ENCODE assay signal across 19 mouse cellular contexts in genomic region chr3:42427363-42427762, GRCm38 (mm10).
DNase-seq lines count a peak whose midpoint lies in the region; ATAC-seq and TF ChIP-seq lines count a peak whose summit lies in the region.
"Had no signal": no experiment of that assay in that cellular context is flagged by ENCODE, and none has a peak within 500 bp of the region (broad histone marks: within the 10 kb centered on the region; RNA-seq: fewer than 3 reads in every experiment).

No protein-coding gene starts in this region.

- no peak overlapping the region for H3K4me2 ChIP-seq in lung, postnatal 0 days (replicated peaks; ENCODE audit: low read depth, low read length)
- H3K4me2 ChIP-seq in hindbrain, embryonic 14.5 days (replicated peaks) = no peak overlapping the region
- no peak overlapping the region for H3K4me2 ChIP-seq in neural tube, embryonic 14.5 days (ENCODE audit: low read depth, low read length)
- H3K4me2 ChIP-seq: embryonic facial prominence, embryonic 15.5 days; heart, embryonic 15.5 days; liver, embryonic 13.5 days had no signal

- 34% methylated on average over 9 of the region's 9 CpGs for WGBS in lung, postnatal 0 days
- WGBS in lung, adult 2 months = 51% methylated on average over 9 of the region's 9 CpGs
- 59% methylated on average over 9 of the region's 9 CpGs for WGBS in hindbrain, embryonic 14.5 days
- WGBS in neural tube, embryonic 14.5 days = 53% methylated on average over 9 of the region's 9 CpGs

- TF ChIP-seq CTCF in lung, postnatal 0 days (IDR thresholded peaks at IDR 0.05) = no peak
- no peak for TF ChIP-seq CTCF in lung, adult 2 months (IDR thresholded peaks at IDR 0.05; ENCODE audit: insufficient read depth, low read length)

- H3K27ac ChIP-seq in lung, postnatal 0 days (ENCODE audit: low read length) = no peak overlapping the region
- 0 out of 2 replicates have a peak overlapping the region, but pooled peaks have one; percentile 32 for H3K27ac ChIP-seq in hindbrain, embryonic 14.5 days
- H3K27ac ChIP-seq in neural tube, embryonic 14.5 days (ENCODE audit: low read depth, low read length) = 0 out of 2 replicates have a peak overlapping the region, but pooled peaks have one; percentile 1
- H3K27ac ChIP-seq: embryonic facial prominence, embryonic 15.5 days; heart, embryonic 15.5 days; liver, embryonic 13.5 days; stomach, postnatal 0 days had no signal

- no peak for TF ChIP-seq EP300 in lung, postnatal 0 days (IDR thresholded peaks at IDR 0.05)

- DNase-seq in lung, postnatal 0 days (ENCODE audit: low spot score) = peak; percentile 31
- DNase-seq in lung, adult 2 months = no peak
- DNase-seq in embryo, embryonic 11 days = peak; percentile 1
- DNase-seq in hindbrain, embryonic 14.5 days (ENCODE audit: low spot score) = no peak
- DNase-seq in cerebellum, postnatal 14 days = no peak
- DNase-seq in spleen, adult 18-20 months = no peak
- DNase-seq: adrenal gland, adult 2 months; cerebellum, adult 2 months; heart, adult 11 months; kidney, adult 2 months; kidney, postnatal 4 days; liver, embryonic 13.5 days; thymus, postnatal 14 days had no signal

- H3K4me3 ChIP-seq in lung, postnatal 0 days (ENCODE audit: low read depth, low read length) = no peak overlapping the region
- H3K4me3 ChIP-seq in lung, adult 2 months (replicated peaks; ENCODE audit: extremely low read depth, low read depth, low read length) = no peak overlapping the region
- no peak overlapping the region for H3K4me3 ChIP-seq in hindbrain, embryonic 14.5 days (replicated peaks; ENCODE audit: low read length)
- H3K4me3 ChIP-seq in neural tube, embryonic 14.5 days (ENCODE audit: low read depth, low read length) = no peak overlapping the region
- H3K4me3 ChIP-seq: embryonic facial prominence, embryonic 15.5 days; heart, embryonic 15.5 days; liver, embryonic 13.5 days; myocyte had no signal

- H3K36me3 ChIP-seq in lung, postnatal 0 days (ENCODE audit: insufficient read depth, low read length) = no peaks in the 10 kb centered on the region
- no peaks in the 10 kb centered on the region for H3K36me3 ChIP-seq in hindbrain, embryonic 14.5 days (replicated peaks; ENCODE audit: control insufficient read depth, insufficient read depth)
- no peaks in the 10 kb centered on the region for H3K36me3 ChIP-seq in neural tube, embryonic 14.5 days (ENCODE audit: control insufficient read depth, insufficient read depth, low read length)
- H3K36me3 ChIP-seq: embryonic facial prominence, embryonic 15.5 days; G1E; heart, embryonic 15.5 days; liver, embryonic 13.5 days had no signal

- TF ChIP-seq POLR2A in lung, adult 2 months (IDR thresholded peaks at IDR 0.05; ENCODE audit: borderline replicate concordance, extremely low read depth, low read depth, low read length) = no peak

- no peaks in the 10 kb centered on the region for H3K9me3 ChIP-seq in lung, postnatal 0 days (ENCODE audit: low read length)
- H3K9me3 ChIP-seq in hindbrain, embryonic 14.5 days (ENCODE audit: control insufficient read depth, low read length) = no peaks in the 10 kb centered on the region
- no peaks in the 10 kb centered on the region for H3K9me3 ChIP-seq in neural tube, embryonic 14.5 days (ENCODE audit: control insufficient read depth, low read length)
- H3K9me3 ChIP-seq: embryonic facial prominence, embryonic 15.5 days; G1E; heart, embryonic 15.5 days; liver, embryonic 13.5 days had no signal

- no peaks in the 10 kb centered on the region for H3K27me3 ChIP-seq in lung, postnatal 0 days (replicated peaks; ENCODE audit: insufficient read depth, low read length)
- no peaks in the 10 kb centered on the region for H3K27me3 ChIP-seq in hindbrain, embryonic 14.5 days (ENCODE audit: control insufficient read depth, insufficient read depth, low read length)
- H3K27me3 ChIP-seq in neural tube, embryonic 14.5 days (ENCODE audit: control insufficient read depth, insufficient read depth, low read length) = no peaks in the 10 kb centered on the region
- H3K27me3 ChIP-seq: embryonic facial prominence, embryonic 15.5 days; heart, embryonic 15.5 days; liver, embryonic 13.5 days had no signal

- peak; percentile 56 for ATAC-seq in lung, postnatal 0 days
- peak; percentile 43; the same call in 1 of the 2 replicates for ATAC-seq in hindbrain, embryonic 14.5 days (ENCODE audit: low FRiP score)
- ATAC-seq in neural tube, embryonic 14.5 days (ENCODE audit: low read depth) = peak; percentile 70; the same call in 1 of the 2 replicates

- H3K4me1 ChIP-seq in lung, postnatal 0 days (ENCODE audit: insufficient read depth, low read depth, low read length) = no peaks in the 10 kb centered on the region
- H3K4me1 ChIP-seq in lung, adult 2 months (ENCODE audit: control insufficient read depth, insufficient read depth, low read length) = no peaks in the 10 kb centered on the region
- peaks cover 4% of the 10 kb centered on the region; the same call in 1 of the 2 replicates for H3K4me1 ChIP-seq in hindbrain, embryonic 14.5 days (replicated peaks; ENCODE audit: control insufficient read depth, insufficient read depth, low read length)
- no peaks in the 10 kb centered on the region for H3K4me1 ChIP-seq in neural tube, embryonic 14.5 days (ENCODE audit: control insufficient read depth, insufficient read depth, low read length)
- H3K4me1 ChIP-seq: embryonic facial prominence, embryonic 15.5 days; heart, embryonic 15.5 days; liver, embryonic 13.5 days had no signal

- no peak overlapping the region for H3K9ac ChIP-seq in lung, postnatal 0 days (replicated peaks; ENCODE audit: low read depth)
- H3K9ac ChIP-seq in hindbrain, embryonic 14.5 days = no peak overlapping the region
- no peak overlapping the region for H3K9ac ChIP-seq in neural tube, embryonic 14.5 days (replicated peaks; ENCODE audit: low read depth, low read length)
- H3K9ac ChIP-seq: embryonic facial prominence, embryonic 15.5 days; heart, embryonic 15.5 days; liver, embryonic 13.5 days had no signal

Comparison
In these comparisons a context has a peak if more than half of its experiments do, and no peak if none do; other contexts are left out.
1. DNase-seq: peak in lung, postnatal 0 days (single experiment) and embryo, embryonic 11 days (single experiment); none in lung, adult 2 months (single experiment), hindbrain, embryonic 14.5 days (single experiment), cerebellum, postnatal 14 days (0 of 2) and spleen, adult 18-20 months (0 of 2).
2. Peak in every context shown above with its lines, with median percentiles within 50 percentile points of each other: ATAC-seq.